Mouse (Mus musculus): ENCODE data around the gene Khdc4. TPM values are rescaled to one million over a fixed set of nuclear protein-coding genes. Genes with fewer than 3 reads are reported as not detected.

The Khdc4 gene
- total and polyA plus RNA-seq, 3 experiments: 35.2 to 56.6 (median 53.6) TPM

DNA sequence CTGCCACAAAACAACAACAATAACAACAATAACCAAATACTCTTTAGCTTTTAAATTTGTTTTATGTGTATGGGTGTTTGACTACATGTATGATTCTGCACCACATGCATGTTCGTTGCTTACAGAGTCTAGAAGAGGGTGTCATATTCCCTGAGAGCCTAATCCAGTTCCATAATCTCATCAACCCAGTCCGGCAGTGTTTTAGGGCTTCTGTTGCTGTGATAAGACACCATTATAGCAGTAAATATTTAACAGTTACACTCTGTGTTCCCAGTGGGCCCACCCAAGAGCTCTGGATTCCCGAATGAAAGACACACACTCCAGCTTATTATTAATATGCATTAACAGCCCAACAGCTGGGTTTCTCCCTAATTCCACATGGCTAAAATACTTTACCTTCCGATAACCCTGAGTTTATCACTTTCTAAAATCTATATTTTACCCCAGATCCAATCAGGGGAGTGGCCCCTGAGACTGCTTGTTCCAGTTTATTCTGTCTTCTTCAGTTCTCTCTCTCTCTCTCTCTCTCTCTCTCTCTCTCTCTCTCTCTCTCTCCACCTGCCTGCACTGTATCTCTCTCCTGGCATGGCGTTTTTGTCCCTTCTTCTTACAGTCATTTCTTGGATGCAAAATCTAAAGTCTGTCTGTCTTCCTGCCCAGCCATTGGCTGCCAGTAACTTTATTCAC lies 27.0 kb upstream of the Khdc4 start:
- no peak overlapping the region for H3K4me3 ChIP-seq (replicated peaks in 1 of 3; ENCODE audit: low read depth in 2 of 3, low read length in 2 of 3, poor library complexity in 1 of 3)
- TF ChIP-seq POLR2AphosphoS2 (IDR thresholded peaks at IDR 0.05; ENCODE audit: low read depth, low read length) (no peak), NRF1 (IDR thresholded peaks at IDR 0.05; ENCODE audit: low read depth, low read length) (no peak), MAFK (IDR thresholded peaks at IDR 0.05; ENCODE audit: insufficient replicate concordance, low read length) (no peak), HCFC1 (IDR thresholded peaks at IDR 0.05; ENCODE audit: low read depth, low read length) (no peak), ELF1 (IDR thresholded peaks at IDR 0.05; ENCODE audit: low read depth, low read length) (no peak), GABPA (IDR thresholded peaks at IDR 0.05; ENCODE audit: insufficient replicate concordance, low read depth, low read length) (no peak), KAT2A (IDR thresholded peaks at IDR 0.05; ENCODE audit: insufficient replicate concordance, low read length) (no peak)
- DNase-seq (ENCODE audit: extremely low read depth): no peak
- in situ Hi-C loops (cut with MboI; ENCODE audit: low pct_ligation_motif_present, low pct_unique_long_range_greater_than_20kb, low sequenced_read_pairs) (no loop called here), dilution Hi-C loops (cut with MboI; ENCODE audit: extremely low pct_ligation_motif_present, extremely low pct_unique_long_range_greater_than_20kb, low sequenced_read_pairs) (no loop called here)
- H3K79me2 ChIP-seq (replicated peaks; ENCODE audit: control insufficient read depth, extremely low read depth, insufficient read depth, poor library complexity, severe bottlenecking): no peaks in the 10 kb centered on the region
- peaks cover 11 to 36% of the 10 kb centered on the region in 2 experiments for H3K4me1 ChIP-seq (ENCODE audit: control insufficient read depth in 1 of 2, insufficient read depth in 2 of 2)
- H3K9me3 ChIP-seq (replicated peaks; ENCODE audit: low read length): peaks cover 2% of the 10 kb centered on the region
- no peak overlapping the region for H3K27ac ChIP-seq (ENCODE audit: insufficient read depth, low read depth)
- H3K36me3 ChIP-seq (replicated peaks in 1 of 2; ENCODE audit: control insufficient read depth in 1 of 2, insufficient read depth in 1 of 2, low read length in 1 of 2): no peaks in the 10 kb centered on the region
- no peak overlapping the region for H3K9ac ChIP-seq (ENCODE audit: insufficient read depth, low read depth)
- no peaks in the 10 kb centered on the region for H3K27me3 ChIP-seq (replicated peaks)
- no peak overlapping the region for H3K4me2 ChIP-seq (ENCODE audit: insufficient read depth, low read depth, poor library complexity, severe bottlenecking)

DNA sequence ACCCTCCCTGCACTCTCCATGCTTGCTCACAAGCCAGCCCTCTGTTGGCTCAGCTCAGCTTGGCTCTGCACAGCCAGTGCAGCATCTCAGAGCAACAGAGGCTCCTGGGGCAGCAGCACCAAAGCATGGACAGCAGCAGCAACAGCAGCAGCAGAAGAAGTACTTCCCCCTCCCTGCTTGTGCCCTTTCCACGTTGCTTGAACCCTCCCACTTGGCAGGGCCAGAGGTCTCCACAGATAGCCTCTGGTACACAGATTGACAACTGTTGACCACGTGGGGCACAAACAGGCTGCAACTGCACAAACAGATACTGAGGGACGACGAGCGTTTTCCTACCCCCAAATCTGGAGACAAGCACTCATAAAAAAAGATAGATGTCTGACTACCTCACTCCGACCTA lies 25.8 kb upstream of the Khdc4 start:
- H3K9me3 ChIP-seq (replicated peaks; ENCODE audit: low read length): peaks cover 2% of the 10 kb centered on the region
- H3K27me3 ChIP-seq (replicated peaks): no peaks in the 10 kb centered on the region
- dilution Hi-C loops (cut with MboI; ENCODE audit: extremely low pct_ligation_motif_present, extremely low pct_unique_long_range_greater_than_20kb, low sequenced_read_pairs) (no loop called here), in situ Hi-C loops (cut with MboI; ENCODE audit: low pct_ligation_motif_present, low pct_unique_long_range_greater_than_20kb, low sequenced_read_pairs) (no loop called here)
- no peak overlapping the region for H3K4me2 ChIP-seq (ENCODE audit: insufficient read depth, low read depth, poor library complexity, severe bottlenecking)
- no peak overlapping the region for H3K4me3 ChIP-seq (replicated peaks in 1 of 3; ENCODE audit: low read depth in 2 of 3, low read length in 2 of 3, poor library complexity in 1 of 3)
- H3K36me3 ChIP-seq (replicated peaks in 1 of 2; ENCODE audit: control insufficient read depth in 1 of 2, insufficient read depth in 1 of 2, low read length in 1 of 2): no peaks in the 10 kb centered on the region
- H3K79me2 ChIP-seq (replicated peaks; ENCODE audit: control insufficient read depth, extremely low read depth, insufficient read depth, poor library complexity, severe bottlenecking): no peaks in the 10 kb centered on the region
- no peak overlapping the region for H3K9ac ChIP-seq (ENCODE audit: insufficient read depth, low read depth)
- TF ChIP-seq MAX (IDR thresholded peaks at IDR 0.05; ENCODE audit: low read length) (no peak), JUND (conservative IDR thresholded peaks at IDR 0.05; ENCODE audit: low read depth, low read length) (no peak), SMC3 (IDR thresholded peaks at IDR 0.05; ENCODE audit: low read depth, low read length) (no peak), ZKSCAN1 (IDR thresholded peaks at IDR 0.05; ENCODE audit: borderline replicate concordance, low read depth, low read length) (no peak), BHLHE40 (IDR thresholded peaks at IDR 0.05; ENCODE audit: low read depth, low read length) (no peak), CHD2 (IDR thresholded peaks at IDR 0.05; ENCODE audit: low read length) (no peak), CHD1 (IDR thresholded peaks at IDR 0.05; ENCODE audit: low read depth, low read length) (no peak), E2F4 (IDR thresholded peaks at IDR 0.05; ENCODE audit: insufficient replicate concordance, low read depth, low read length) (no peak), SIN3A (IDR thresholded peaks at IDR 0.05; ENCODE audit: low read length) (no peak), USF2 (conservative IDR thresholded peaks at IDR 0.05; ENCODE audit: low read depth, low read length) (no peak), JUN (IDR thresholded peaks at IDR 0.05; ENCODE audit: insufficient read depth, low read depth, low read length) (no peak), IRF4 (IDR thresholded peaks at IDR 0.05; ENCODE audit: low read depth, low read length) (no peak), PAX5 (IDR thresholded peaks at IDR 0.05; ENCODE audit: low read length) (no peak), ZNF384 (IDR thresholded peaks at IDR 0.05; ENCODE audit: low read depth, low read length) (no peak), EP300 (IDR thresholded peaks at IDR 0.05; ENCODE audit: low read length) (no peak), MAZ (IDR thresholded peaks at IDR 0.05; ENCODE audit: low read depth, low read length) (no peak)
- no peak for DNase-seq (ENCODE audit: extremely low read depth)
- H3K27ac ChIP-seq (ENCODE audit: insufficient read depth, low read depth): no peak overlapping the region
- H3K4me1 ChIP-seq (ENCODE audit: control insufficient read depth in 1 of 2, insufficient read depth in 2 of 2): peaks cover 8 to 32% of the 10 kb centered on the region in 2 experiments

Data from CH12.LX (cell line).